Mouse (Mus musculus): ENCODE results near the gene Deup1. TPM values are rescaled to one million over a fixed set of nuclear protein-coding genes. Genes with fewer than 3 reads are reported as not detected.
"Not testable (repeated sequence)": the region's sequence is repeated elsewhere in the genome, so short reads cannot be mapped to it uniquely, and the experiment has no call there.

Deup1 gene
- polyA plus RNA-seq, 1 experiment from 2014 or later, result 3.4 TPM

- ATAC-seq (ENCODE audit: low FRiP score), result no peak
- WGBS, result 88% methylated on average over 9 of the region's 9 CpGs
- Histone ChIP-seq H3K27ac (no peak overlapping the region), H3K27me3 (no peaks in the 10 kb centered on the region), H3K4me1 (replicated peaks) (no peaks in the 10 kb centered on the region), H3K9me3 (no peaks in the 10 kb centered on the region), H3K36me3 (no peaks in the 10 kb centered on the region), H3K4me3 (no peak overlapping the region), H3K4me2 (no peak overlapping the region), H3K9ac (no peak overlapping the region)
Observed at GRCm38 (mm10) chr9:15584209-15584608, 43.5 kb downstream of the Deup1 start.

- H3K4me2 ChIP-seq, result no peak overlapping the region
- no peak overlapping the region for H3K4me3 ChIP-seq
- no peaks in the 10 kb centered on the region for H3K36me3 ChIP-seq
- no peaks in the 10 kb centered on the region for H3K9me3 ChIP-seq
- 90% methylated on average over 5 of the region's 5 CpGs for WGBS
- no peak overlapping the region for H3K9ac ChIP-seq
- no peak overlapping the region for H3K27ac ChIP-seq
- no peak for ATAC-seq (ENCODE audit: low FRiP score)
- H3K4me1 ChIP-seq (replicated peaks), result no peaks in the 10 kb centered on the region
- no peaks in the 10 kb centered on the region for H3K27me3 ChIP-seq
Observed at GRCm38 (mm10) chr9:15582026-15582425, 45.7 kb downstream of the Deup1 start.

GRCm38 (mm10) chr9:15580176-15580575, 47.6 kb downstream of the Deup1 start:
- Histone ChIP-seq H3K27ac (no peak overlapping the region), H3K4me2 (no peak overlapping the region), H3K4me1 (replicated peaks) (no peaks in the 10 kb centered on the region), H3K9me3 (no peaks in the 10 kb centered on the region), H3K27me3 (no peaks in the 10 kb centered on the region), H3K9ac (no peak overlapping the region), H3K4me3 (no peak overlapping the region), H3K36me3 (no peaks in the 10 kb centered on the region)
- no peak for ATAC-seq (ENCODE audit: low FRiP score)
- whole genome bisulfite sequencing, result 62% methylated on average over 6 of the region's 6 CpGs

DNA sequence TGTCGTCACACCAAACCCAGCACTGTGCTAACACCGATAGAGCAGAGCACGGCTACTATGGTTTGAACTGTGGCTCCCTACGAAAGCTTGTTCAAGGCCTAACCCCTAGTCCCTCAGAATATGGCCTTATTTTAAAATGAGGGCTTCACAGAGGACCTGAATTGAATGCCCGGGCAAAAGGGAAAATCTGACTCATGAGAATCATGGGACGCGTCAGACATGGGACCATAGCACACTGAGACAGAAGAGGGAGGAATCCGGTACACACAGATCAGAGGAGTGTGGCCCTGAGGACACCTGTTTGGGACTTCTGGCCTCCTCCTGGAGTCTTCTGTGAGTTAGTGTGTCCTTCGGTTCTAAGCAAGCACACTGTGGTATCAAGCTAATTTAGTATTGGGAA, 48.8 kb downstream of the Deup1 start:
- Histone ChIP-seq H3K27ac (no peak overlapping the region), H3K9me3 (no peaks in the 10 kb centered on the region), H3K4me1 (replicated peaks) (no peaks in the 10 kb centered on the region), H3K9ac (no peak overlapping the region), H3K4me2 (no peak overlapping the region), H3K27me3 (no peaks in the 10 kb centered on the region), H3K36me3 (no peaks in the 10 kb centered on the region), H3K4me3 (no peak overlapping the region)
- no peak for ATAC-seq (ENCODE audit: low FRiP score)
- 92% methylated on average over 9 of the region's 9 CpGs for WGBS

GRCm38 (mm10) chr9:15578427-15578826, 49.3 kb downstream of the Deup1 start:
- H3K27me3 ChIP-seq, result no peaks in the 10 kb centered on the region
- WGBS, result 80% methylated on average over 1 of the region's 1 CpGs
- H3K4me3 ChIP-seq, result no peak overlapping the region
- H3K36me3 ChIP-seq, result no peaks in the 10 kb centered on the region
- H3K4me1 ChIP-seq (replicated peaks), result no peaks in the 10 kb centered on the region
- ATAC-seq (ENCODE audit: low FRiP score), result no peak
- H3K27ac ChIP-seq, result no peak overlapping the region
- no peaks in the 10 kb centered on the region for H3K9me3 ChIP-seq
- no peak overlapping the region for H3K4me2 ChIP-seq
- no peak overlapping the region for H3K9ac ChIP-seq

- H3K4me1 ChIP-seq (replicated peaks), result no peaks in the 10 kb centered on the region
- ATAC-seq (ENCODE audit: low FRiP score), result no peak
- no peak overlapping the region for H3K4me3 ChIP-seq
- H3K27me3 ChIP-seq, result no peaks in the 10 kb centered on the region
- no peaks in the 10 kb centered on the region for H3K9me3 ChIP-seq
- H3K27ac ChIP-seq, result no peak overlapping the region
- H3K9ac ChIP-seq, result no peak overlapping the region
- no peaks in the 10 kb centered on the region for H3K36me3 ChIP-seq
- H3K4me2 ChIP-seq, result no peak overlapping the region
- 78% methylated on average over 13 of the region's 13 CpGs for WGBS
Observed at GRCm38 (mm10) chr9:15574750-15575454, 52.8 kb downstream of the Deup1 start.

DNA sequence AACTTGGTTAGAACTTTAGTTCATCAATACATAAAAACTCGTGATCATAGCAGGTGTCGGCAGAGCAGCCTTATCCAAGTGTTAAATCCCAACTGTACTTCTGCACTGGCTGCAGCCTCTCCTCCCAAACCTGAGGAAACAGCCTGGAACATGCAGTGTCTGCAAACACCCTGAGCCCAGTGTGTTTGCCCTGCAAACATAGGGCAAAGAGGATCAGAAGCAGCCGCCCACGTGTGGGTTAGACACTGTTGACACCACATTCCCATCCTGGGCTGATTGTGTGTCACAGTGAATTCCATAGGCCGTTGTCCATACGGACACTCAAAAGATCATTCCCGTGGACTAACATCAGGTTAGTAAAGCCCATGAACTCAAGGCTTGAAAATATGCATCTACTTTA, 65.4 kb downstream of the Deup1 start:
- WGBS, result 89% methylated on average over 7 of the region's 7 CpGs
- Histone ChIP-seq H3K27ac (no peak overlapping the region), H3K36me3 (no peaks in the 10 kb centered on the region), H3K27me3 (no peaks in the 10 kb centered on the region), H3K9me3 (no peaks in the 10 kb centered on the region), H3K4me3 (no peak overlapping the region), H3K4me2 (no peak overlapping the region), H3K4me1 (replicated peaks) (no peaks in the 10 kb centered on the region), H3K9ac (no peak overlapping the region)
- no peak for ATAC-seq (ENCODE audit: low FRiP score)

GRCm38 (mm10) chr9:15560451-15560850, 67.3 kb downstream of the Deup1 start:
- no peaks in the 10 kb centered on the region for H3K4me1 ChIP-seq (replicated peaks)
- no peaks in the 10 kb centered on the region for H3K27me3 ChIP-seq
- 74% methylated on average over 3 of the region's 3 CpGs for WGBS
- no peak overlapping the region for H3K27ac ChIP-seq
- H3K9ac ChIP-seq, result no peak overlapping the region
- no peak for ATAC-seq (ENCODE audit: low FRiP score)
- H3K4me3 ChIP-seq, result no peak overlapping the region
- no peaks in the 10 kb centered on the region for H3K9me3 ChIP-seq
- no peaks in the 10 kb centered on the region for H3K36me3 ChIP-seq
- no peak overlapping the region for H3K4me2 ChIP-seq

DNA sequence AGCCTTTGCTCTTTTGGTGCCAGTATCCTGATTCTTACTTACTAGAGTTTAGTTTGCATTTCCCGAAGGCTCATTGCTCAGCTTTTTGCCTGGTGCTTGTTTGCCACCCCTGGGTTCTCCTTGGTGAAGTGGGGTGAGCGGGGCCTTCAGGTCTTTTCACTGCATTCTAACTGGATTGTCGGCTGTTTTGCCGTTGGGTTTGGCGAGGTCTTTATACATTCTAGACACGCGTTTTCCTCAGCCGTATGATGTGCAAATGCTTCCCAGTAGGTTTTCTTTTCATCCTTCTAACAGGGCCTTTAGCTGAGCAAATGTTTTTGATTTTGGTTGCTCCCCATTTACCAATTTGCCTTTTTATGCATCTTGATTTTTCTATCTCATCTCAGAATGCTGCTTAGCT, 74.4 kb downstream of the Deup1 start:
- no peak overlapping the region for H3K4me2 ChIP-seq
- no peaks in the 10 kb centered on the region for H3K36me3 ChIP-seq
- no peaks in the 10 kb centered on the region for H3K9me3 ChIP-seq
- no peak overlapping the region for H3K9ac ChIP-seq
- no peak for ATAC-seq (ENCODE audit: low FRiP score)
- H3K4me3 ChIP-seq, result no peak overlapping the region
- no peak overlapping the region for H3K27ac ChIP-seq
- 69% methylated on average over 8 of the region's 8 CpGs for WGBS
- H3K27me3 ChIP-seq, result no peaks in the 10 kb centered on the region
- H3K4me1 ChIP-seq (replicated peaks), result no peaks in the 10 kb centered on the region

DNA sequence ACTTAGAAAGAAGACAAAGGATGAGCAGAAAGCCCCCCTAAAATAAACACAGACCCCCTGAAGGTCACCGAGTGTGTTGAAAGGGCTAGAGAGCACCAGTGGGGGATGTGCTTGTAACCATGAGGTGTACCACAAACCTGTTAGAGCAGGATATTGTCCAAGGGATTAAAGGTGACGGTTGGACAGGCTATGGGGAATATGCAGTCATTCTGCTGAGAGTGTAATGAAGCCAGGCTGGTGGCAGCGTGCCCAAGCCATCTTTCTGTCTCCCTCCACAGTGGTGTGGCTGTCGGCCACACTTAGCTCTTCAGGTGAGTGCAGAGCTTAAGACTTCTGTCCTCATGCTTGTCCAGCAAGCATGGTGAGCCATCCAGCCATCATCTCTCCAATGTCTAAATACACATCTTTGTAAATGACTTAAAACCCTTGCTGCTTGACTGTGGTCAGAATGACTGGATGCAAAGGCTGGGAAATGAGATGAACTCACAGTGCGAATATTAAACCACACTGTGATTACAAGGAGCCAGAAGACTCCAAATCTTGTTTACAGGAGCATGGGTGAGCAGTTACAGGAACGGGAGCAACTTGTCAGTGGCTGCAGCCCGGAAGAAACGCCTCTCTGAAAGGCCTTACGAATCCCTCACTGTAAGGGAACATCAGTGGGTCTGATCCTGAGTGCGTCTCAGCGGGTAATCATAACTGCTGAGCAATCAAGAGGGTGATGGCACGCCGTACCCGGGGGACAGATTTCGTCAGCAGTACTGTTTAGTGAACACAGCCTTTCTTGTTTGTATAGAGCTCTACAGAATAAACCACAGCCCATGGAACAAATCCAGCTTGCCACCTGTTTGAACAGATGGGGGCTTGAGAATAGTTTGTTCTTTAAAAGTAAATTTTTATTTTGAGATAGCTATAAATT, 75.5 kb downstream of the Deup1 start:
- 83% methylated on average over 15 of the region's 15 CpGs for WGBS
- no peak overlapping the region for H3K27ac ChIP-seq
- no peak for ATAC-seq (ENCODE audit: low FRiP score)
- H3K4me2 ChIP-seq, result no peak overlapping the region
- H3K27me3 ChIP-seq, result no peaks in the 10 kb centered on the region
- no peaks in the 10 kb centered on the region for H3K9me3 ChIP-seq
- H3K4me1 ChIP-seq (replicated peaks), result no peaks in the 10 kb centered on the region
- no peak overlapping the region for H3K9ac ChIP-seq
- H3K4me3 ChIP-seq, result no peak overlapping the region
- H3K36me3 ChIP-seq, result no peaks in the 10 kb centered on the region

- WGBS, result 97% methylated on average over 6 of the region's 6 CpGs
- not testable (repeated sequence) for H3K4me2 ChIP-seq; H3K4me1 ChIP-seq (replicated peaks); H3K9me3 ChIP-seq; H3K9ac ChIP-seq; H3K27me3 ChIP-seq; H3K4me3 ChIP-seq; H3K27ac ChIP-seq; ATAC-seq (ENCODE audit: low FRiP score); H3K36me3 ChIP-seq
Observed at GRCm38 (mm10) chr9:15551073-15551472, 76.7 kb downstream of the Deup1 start.

- H3K4me1 ChIP-seq (replicated peaks), result no peaks in the 10 kb centered on the region
- H3K27ac ChIP-seq, result no peak overlapping the region
- no peak for ATAC-seq (ENCODE audit: low FRiP score)
- H3K36me3 ChIP-seq, result no peaks in the 10 kb centered on the region
- no peak overlapping the region for H3K9ac ChIP-seq
- 88% methylated on average over 4 of the region's 4 CpGs for WGBS
- H3K4me3 ChIP-seq, result no peak overlapping the region
- H3K27me3 ChIP-seq, result no peaks in the 10 kb centered on the region
- no peak overlapping the region for H3K4me2 ChIP-seq
- H3K9me3 ChIP-seq, result no peaks in the 10 kb centered on the region
Observed at GRCm38 (mm10) chr9:15550461-15550961, 77.2 kb downstream of the Deup1 start.

Data from hindbrain, embryonic 13.5 days (tissue).